Mouse (Mus musculus): ENCODE results near the gene 9230112D13Rik.

9230112D13Rik gene

GRCm38 (mm10) chr14:34522701-34523100 is at the start of gene 9230112D13Rik:
9230112D13Rik (minus strand) TSS chr14:34522801.
- DNase-seq (ENCODE audit: low spot score) = no peak

DNA sequence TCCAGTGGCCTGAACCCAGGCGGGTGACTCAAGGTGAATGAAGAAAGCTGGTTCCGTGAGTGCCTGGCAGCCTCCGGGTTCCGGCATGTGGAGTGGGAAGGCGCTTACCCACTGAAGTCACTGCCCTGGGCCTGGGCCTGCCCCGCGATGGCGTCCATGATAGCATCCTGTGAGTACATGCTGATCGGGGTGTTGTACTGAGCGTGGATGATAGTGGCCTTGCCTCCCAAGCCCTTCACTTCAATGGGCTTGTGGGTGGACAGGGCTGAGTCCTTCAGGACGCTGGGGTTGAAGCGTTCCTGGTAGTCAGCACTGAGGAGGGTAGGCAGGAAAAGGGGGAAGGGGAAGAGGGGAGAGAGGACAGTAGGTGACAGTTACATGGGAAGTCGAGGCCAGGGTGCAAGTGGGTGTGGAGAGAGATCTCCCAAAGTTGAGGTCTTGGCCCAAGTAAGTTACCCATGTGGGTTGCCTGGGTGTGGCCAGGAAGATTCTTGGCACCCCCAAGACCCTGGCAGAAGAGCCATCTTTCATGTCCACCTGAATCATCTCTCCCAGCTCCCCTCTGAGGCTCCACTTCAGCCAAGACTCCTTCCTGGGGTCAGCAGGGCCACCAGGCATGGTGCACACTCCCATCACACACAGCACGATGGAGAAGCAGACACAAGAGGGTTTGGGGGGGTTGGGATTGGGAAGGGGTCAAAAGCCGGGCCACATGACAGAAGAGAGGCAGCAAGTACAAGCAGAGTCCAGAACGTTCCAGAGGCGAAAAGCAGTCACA is 49.2 kb upstream of the 9230112D13Rik start:
- no peak for DNase-seq (ENCODE audit: low spot score)

GRCm38 (mm10) chr14:34570903-34571302 is 48.3 kb upstream of the 9230112D13Rik start:
- DNase-seq (ENCODE audit: low spot score) = no peak

GRCm38 (mm10) chr14:34570294-34570693 is 47.7 kb upstream of the 9230112D13Rik start:
- peak; percentile 47 for DNase-seq (ENCODE audit: low spot score)

DNA sequence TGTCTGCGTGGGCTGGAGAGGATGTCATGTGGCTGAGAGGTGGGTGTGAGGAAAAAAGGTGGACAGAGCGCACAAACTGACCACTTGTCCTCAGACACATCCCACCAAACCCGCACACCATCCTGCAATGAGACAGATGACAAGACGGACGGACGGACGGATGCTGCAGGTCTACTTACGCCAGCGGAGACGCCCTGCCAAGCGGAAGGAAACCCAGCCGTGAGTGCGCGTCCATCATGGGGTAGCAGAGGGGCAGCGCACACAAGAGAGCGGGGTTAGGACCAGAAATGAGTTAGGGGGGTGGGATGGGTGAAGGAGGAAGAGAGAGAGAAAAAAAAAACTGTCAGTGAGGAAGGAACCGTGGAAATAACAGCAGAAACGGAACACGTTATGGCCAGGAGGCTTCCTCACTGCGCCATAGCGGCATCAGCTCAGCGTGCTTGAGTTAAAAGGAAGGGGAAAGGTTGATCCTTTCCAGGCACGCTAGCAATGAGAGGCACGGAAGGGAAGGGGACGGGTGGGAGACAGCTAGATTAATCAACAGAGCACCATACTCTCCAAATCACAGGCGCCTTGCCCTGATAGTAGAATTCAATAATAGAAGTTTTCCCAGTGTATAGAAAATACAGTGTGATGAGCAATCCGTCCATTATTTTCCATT is 47.1 kb upstream of the 9230112D13Rik start:
- DNase-seq (ENCODE audit: low spot score) = no peak

DNA sequence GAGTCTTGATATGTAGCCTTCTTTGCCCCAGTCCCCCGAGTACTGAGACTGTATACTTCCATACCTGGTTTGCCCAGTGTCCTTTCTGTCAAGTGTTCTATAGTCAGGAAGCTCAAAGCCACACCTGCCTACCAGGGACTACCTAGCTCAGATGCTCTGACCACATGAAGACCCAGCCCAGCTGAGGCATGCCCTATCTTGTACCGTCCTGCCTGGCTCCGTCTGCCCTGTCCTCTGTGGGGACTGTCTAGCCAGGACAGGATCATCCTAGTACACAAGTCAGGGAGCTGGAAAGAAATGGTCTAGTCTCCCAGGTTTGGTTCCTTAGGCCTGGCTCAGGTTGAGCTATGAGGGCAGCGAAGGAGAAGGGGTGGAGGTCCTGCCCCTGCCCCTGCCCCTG is 46.0 kb upstream of the 9230112D13Rik start:
- DNase-seq (ENCODE audit: low spot score) = no peak

DNA sequence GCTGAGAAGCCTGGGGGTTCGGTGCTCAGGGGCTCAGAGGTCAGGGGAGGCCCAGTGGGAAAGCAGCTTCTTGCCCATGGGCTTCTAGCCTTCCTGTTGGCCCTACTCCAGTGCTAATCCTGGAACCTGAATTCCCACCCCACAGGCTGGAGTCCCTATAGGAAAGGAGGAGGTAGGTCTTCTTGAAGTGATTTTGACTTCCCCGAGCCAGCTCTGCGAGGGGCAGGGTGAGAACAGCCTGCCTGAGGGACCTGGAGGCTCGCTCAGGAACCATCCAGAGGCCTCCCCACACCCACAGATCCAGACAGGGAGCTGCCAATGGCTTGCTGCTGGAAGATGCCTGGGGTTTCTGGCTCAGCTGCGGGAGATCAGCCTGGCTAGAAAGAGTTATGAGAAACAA is 45.1 kb upstream of the 9230112D13Rik start:
- DNase-seq (ENCODE audit: low spot score) = no peak

- no peak for DNase-seq (ENCODE audit: low spot score)
Observed at GRCm38 (mm10) chr14:34566530-34566929, 43.9 kb upstream of the 9230112D13Rik start.

DNA sequence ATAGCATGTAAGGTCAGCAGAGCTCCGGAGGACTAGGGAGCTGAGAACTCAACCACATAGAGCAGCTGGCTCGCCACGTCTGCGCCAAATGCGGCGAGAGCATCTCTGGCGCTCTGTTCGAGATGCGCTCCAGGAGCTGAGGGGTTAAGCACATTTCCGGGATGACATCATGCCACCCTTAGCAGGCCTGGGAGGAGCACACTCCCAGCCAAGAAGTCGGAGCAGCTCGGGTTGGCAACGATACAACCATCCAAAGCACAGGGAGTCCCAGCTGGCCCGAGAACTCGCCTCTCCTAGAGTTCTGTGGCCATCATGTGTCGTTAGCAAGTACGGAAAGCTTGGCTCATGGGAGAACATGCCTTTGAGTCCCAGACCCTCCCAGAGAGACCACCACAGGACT is 43.1 kb upstream of the 9230112D13Rik start:
- peak; percentile 27 for DNase-seq (ENCODE audit: low spot score)

DNA sequence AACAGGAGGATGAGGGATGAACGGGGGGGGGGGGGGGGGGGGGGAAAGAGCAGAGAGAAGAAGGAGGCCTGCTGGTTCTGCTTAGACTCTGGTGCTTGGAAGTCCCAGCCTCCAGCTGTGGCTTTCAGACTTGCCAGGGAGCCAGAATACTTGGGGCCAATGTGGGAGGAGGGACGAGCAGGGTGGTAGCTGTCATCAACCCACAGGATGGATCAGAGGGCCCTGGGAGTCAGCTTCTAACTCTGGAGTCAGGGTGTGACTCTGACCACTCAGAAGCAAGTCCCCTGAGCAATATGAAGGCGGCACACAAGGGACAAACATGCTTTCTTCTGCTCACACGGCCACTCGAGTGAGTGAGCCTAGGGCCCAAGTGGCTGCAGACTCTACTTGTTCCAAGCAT is 42.0 kb upstream of the 9230112D13Rik start:
- no peak for DNase-seq (ENCODE audit: low spot score)

DNA sequence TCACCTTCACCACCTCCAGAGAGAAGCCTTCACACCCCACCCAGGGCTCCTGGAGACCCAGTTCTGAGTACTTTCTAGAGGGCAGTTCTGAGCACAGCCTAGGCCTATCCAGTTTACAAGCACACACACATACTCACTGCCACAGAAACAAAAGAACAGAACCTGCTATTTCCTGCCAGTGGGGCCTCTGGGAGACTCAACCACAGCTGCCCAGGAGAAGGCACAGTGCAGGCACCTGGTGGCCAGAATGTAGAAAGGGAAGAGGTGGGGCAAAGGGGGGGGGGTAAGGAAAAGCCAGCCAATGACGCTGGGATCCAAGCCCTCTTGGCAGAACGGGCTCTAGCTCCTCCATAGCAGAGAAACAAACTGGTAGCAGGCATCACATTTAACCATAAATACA is 39.8 kb upstream of the 9230112D13Rik start:
- DNase-seq (ENCODE audit: low spot score) = no peak

DNA sequence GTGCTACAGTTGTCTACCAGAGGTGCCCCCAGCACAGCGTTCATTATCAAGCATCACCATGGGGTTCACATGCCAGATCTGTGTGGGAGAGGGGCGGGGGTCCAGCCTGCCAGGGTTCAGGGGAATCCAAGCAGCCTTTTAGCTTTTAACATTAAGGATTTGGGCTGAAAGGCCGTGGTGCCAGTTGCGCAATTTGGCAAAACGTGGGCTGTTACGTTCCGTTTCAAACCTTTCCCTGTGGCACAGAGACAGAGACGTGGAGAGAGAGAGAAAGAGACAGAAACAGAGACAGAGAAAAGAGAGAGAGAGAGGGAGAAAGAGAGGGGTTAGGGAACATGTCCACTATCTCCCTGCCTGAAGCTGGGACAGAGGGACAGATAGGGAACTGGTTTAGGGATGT is 39.0 kb upstream of the 9230112D13Rik start:
- DNase-seq (ENCODE audit: low spot score) = no peak

GRCm38 (mm10) chr14:34558947-34559346 is 36.3 kb upstream of the 9230112D13Rik start:
- DNase-seq (ENCODE audit: low spot score) = no peak

GRCm38 (mm10) chr14:34555211-34555610 is 32.6 kb upstream of the 9230112D13Rik start:
- DNase-seq (ENCODE audit: low spot score) = no peak

DNA sequence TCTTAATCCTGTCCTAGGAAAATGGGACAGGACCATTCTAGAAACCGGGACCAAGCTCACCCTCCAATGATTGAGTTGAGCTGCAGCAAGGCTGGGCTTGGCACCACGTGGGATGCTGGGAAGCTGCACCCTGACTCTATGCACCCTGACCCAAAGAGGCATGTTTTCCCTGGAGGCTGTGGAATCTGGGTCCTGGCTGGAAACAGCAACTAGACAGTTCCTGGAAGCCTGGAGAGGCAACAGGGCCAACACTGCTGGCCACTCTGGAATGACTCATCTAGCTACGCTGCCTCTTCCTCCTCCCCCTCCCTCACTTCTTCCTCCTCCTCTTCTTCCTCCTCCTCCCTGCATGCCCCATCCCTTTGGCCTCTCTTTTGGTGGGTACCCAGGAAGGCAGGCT is 31.4 kb upstream of the 9230112D13Rik start:
- peak; percentile 37 for DNase-seq (ENCODE audit: low spot score)

GRCm38 (mm10) chr14:34553470-34553869 is 30.9 kb upstream of the 9230112D13Rik start:
- DNase-seq (ENCODE audit: low spot score) = no peak

DNA sequence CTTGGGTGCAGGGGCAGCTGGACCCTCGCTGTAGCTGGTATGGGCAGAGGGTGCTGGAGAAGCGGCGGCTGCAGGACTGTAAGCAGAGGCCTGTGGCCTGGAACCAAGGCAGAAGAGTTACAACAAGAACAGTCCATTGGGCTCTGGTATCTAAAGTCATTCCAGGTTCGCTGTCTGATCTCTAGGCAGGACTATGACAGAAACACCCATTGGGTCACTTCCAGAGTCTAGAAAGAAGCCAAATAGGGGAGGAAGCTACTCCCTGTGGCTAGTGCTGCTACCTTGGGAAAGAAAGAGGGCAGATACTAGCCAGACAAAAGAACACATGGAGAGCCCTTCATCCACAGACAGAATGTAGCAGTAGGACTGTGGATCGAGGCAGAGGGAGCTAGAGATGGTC is 29.6 kb upstream of the 9230112D13Rik start:
- no peak for DNase-seq (ENCODE audit: low spot score)

DNA sequence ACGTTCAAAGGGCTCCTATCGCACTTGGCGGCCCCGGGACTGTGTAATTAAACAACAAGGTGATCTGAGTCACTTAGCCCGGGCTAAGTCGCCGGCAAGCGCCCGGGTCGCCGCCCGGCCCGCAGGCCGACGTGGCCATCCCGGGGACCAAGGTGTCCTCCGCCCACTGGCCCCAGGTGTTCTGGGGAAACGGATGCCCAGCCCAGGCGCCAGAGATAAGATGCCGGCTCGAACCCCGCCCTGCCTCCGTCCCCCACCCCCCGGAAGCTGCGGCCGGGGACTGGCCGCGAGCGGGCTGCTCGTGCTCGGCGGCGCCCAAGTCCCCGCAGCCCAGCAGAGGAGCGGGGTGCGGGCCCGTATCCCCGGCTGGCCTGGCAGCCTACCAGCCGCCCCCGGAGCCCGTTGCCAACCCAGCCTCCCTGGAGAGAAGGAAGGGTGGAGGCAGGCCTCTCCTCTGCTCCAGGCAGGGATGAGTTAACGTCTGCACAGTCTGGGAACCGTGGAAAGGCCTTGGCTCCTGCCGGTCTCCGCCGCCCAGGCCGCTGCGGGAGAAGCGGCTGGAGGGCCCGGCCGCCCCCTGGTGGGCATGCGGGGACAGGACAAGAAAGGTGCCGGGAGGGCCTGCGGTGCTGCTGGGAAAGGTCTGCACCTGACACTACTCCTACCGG is 26.5 kb upstream of the 9230112D13Rik start:
- DNase-seq (ENCODE audit: low spot score) = peak; percentile 75

- peak; percentile 31 for DNase-seq (ENCODE audit: low spot score)
Observed at GRCm38 (mm10) chr14:34548391-34549001, 25.9 kb upstream of the 9230112D13Rik start.

DNA sequence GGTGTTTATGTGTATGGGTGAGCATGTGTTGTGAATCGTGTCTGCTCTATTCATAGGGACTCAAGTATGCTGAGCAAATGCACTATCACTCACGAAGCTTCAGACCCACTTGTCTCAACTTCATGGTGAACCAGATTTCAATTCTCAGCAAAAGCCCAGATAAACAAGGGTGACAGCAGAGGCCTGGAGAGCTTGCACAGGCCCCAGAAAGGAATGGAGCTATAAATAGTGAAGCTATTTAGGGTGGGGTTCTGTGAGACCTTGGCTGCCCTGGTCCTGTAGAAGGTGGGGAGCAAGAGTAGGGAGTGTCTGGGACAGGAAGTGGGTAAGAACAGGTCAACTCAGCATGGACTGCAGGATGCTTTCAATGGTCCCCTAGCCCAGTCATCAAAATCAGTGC is 21.9 kb upstream of the 9230112D13Rik start:
- DNase-seq (ENCODE audit: low spot score) = no peak

DNA sequence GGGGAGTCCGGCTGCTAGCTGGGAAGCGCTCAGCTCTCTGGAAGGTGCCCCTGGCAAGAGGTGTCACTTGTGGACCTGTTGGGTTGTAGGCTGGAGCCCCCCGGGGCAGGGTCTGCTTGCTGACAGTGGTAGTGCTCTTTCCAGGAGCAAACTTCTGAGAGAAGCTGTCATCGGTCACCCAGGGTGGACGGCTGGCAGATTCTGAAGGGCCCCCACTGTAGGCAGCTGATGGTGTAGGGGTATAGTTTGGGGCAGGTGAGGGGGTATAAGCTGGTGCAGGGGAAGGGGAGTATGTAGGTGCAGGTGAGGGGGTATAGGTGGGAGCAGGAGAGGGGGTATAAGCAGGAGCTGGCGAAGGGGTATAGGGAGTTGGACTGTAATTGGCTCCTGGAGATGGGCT is 21.4 kb upstream of the 9230112D13Rik start:
- DNase-seq (ENCODE audit: low spot score) = no peak

GRCm38 (mm10) chr14:34543596-34543995 is 21.0 kb upstream of the 9230112D13Rik start:
- DNase-seq (ENCODE audit: low spot score) = no peak

GRCm38 (mm10) chr14:34541896-34542295 is 19.3 kb upstream of the 9230112D13Rik start:
- DNase-seq (ENCODE audit: low spot score) = no peak

Data from ovary, adult 18-20 months (tissue).